Mouse (Mus musculus): Measurements from ENCODE around the gene Susd4. TPM values are rescaled to one million over a fixed set of nuclear protein-coding genes. Genes with fewer than 3 reads are reported as not detected.

The Susd4 gene
- total RNA-seq, 2 experiments from 2014 or later, result 119 to 121 TPM

- DNase-seq, result no peak
Measured at GRCm38 (mm10) chr1:182788896-182789295, 25.2 kb downstream of the Susd4 start.

DNA sequence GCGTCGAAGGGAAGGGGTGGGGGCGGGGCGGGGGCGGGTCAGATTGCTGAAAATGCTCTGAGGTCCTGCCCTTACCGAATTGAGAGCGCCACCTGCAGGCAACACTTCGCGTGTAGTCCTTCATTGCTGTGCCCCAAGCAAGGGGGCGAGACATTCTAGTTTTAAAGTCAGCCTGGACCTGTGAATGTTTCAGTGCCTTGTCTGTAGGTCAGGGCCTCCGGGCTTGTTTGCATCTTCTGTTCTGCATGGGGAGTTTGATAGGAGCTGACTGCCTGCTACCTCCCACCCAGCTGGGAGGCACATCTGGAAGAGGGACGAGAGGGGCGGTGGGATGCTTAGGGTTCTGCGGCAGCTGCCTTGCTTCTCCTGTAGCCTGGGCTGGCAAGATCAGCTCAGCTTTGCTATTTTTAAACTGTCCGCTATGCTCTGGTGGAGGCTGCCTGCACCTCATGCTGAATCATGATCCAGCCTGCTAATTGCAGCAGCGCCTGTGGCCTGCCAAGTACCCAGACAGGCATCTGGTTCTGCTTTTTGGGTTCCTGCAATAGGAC, 28.9 kb downstream of the Susd4 start:
- DNase-seq, result peak; percentile 53 to 70

DNA sequence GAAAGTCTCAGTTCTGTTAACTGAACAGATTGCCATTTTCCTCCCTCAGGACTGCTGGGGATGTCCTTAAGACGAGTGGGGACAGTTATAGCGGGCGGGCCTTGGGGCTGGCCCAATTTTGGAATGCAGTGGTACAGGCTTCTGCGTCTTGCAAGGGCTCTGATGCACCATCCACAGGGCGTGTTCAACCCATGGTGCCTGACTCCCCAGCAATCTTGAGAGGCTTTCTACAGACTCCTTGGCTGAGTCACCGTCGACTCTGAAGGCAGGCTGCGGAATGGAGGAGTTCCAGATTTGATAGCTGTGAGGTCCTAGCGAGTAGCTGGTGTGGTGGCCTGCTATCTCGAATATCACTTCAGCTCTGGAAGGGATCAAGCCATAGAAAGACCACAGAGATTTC, 30.6 kb downstream of the Susd4 start:
- DNase-seq, result no peak

DNA sequence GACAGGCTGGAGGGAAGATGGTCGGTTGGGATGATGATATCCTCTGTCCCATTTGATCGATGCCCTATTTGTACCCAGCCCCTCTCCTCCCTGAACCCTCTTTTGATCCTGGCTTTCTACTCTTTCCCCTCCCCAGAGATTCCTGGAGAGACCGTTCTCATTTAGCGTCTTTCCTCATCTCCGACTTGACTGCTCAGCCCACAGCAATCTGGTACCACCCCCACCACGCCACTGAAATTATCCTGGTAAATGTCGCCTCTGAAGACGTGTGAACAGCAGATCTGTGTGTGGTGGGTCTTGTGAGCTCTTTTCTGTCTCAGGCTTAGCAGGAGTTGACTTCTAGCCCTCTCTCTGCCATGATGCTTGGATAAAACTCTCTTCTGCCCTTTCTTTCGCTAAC, 31.0 kb downstream of the Susd4 start:
- DNase-seq, result peak; percentile 26 to 33

DNA sequence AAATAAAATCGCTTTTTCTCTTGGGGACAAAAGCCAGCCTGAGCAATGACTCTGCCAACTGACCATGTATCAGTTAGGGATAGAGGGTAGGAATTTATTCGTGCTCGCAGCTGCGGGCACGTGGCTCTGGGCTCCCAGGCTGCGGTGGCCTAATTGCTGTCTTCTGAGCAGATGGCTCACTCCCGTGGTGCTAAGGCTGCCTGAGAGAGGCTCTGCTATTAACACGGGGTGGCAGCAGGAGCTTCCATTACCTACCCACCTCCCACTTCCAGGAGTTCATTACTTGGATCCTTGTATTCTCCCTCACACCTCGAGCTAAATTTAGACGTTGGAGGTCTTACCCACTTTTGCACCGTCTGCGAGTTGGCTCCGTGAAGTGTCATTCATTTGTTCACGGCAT, 33.4 kb downstream of the Susd4 start:
- no peak for DNase-seq

DNA sequence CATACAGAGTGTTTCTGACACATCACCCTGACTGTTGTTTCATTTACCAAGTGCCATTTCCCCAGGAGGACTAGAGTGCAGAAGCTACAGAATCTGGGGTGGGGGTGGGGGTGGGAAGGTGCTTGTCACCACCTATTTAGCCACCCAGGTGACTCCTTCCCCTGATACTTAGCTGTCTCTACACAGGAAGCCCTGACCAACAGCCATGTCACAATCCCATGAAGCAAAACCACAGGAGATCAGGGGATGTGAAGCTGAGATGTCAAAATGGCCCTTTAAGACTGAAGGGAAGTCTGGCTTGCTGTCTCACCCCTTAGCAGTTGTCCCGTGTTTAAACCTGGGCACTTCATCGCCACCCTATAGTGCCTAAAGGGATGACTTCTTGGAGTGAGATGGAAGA, 37.9 kb downstream of the Susd4 start:
- DNase-seq, result no peak

DNA sequence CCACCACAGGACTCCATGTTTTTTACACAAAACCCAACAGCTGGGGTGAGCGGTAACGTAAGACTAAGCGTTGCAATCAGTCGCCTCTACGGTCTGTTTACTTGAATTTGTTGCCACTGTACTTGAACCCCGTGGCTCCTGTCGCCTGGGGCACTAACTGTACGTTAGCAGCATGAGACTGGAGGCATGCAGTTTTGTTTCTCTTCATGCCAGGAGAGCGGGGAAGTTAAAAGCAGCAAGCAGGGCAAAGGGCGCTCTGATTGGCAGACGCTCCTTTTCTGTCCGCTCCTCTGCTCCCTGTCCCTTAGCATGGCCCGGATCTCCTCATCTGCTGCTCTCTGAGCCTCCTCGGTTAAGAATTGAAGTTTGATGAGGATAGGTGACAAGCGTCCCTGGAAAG, 39.2 kb downstream of the Susd4 start:
- DNase-seq, result no peak

GRCm38 (mm10) chr1:182813991-182814390, 50.3 kb downstream of the Susd4 start:
- no peak for DNase-seq

DNA sequence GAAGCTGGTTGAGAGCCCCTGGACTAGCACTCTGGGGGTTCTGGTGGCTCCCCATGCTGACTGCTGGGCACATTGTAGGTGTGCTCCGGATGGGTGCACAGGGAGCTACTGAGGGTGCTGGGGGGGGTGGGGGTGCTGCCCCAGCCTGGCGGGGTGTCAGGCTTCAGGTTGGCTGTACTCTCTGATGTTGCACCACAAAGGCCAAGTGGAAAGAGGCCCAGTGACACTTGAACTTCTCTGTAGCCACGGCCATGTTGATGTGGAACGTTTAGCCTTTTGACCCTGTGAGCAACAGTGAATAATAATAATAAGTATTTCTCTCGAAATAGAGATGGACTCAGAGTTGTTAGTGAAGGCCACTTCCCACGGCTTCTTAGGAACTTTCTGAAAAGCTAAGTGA, 50.9 kb downstream of the Susd4 start:
- no peak for DNase-seq

GRCm38 (mm10) chr1:182817106-182817505, 53.4 kb downstream of the Susd4 start:
- DNase-seq, result no peak

DNA sequence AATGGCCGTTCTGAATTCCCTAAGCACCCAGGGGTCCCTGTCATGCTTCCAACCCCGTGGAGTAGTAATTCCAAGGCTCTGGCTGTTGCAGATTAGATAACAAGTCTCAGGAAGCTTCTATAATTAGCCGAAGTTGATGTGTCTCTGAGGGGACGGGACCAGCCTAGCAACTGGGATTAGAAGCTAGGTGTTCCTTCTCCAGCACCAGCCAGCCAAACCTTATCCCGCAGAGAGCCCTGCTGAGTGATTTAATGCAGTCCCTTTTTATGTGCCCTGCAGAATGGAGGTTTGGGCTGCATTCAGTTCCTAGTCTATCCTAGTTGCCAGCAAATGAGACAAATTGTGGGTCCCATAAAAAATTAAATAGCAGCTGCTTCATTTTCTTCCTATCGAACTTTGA, 54.0 kb downstream of the Susd4 start:
- DNase-seq, result no peak

GRCm38 (mm10) chr1:182818931-182819330, 55.3 kb downstream of the Susd4 start:
- no peak for DNase-seq

GRCm38 (mm10) chr1:182822729-182823128, 59.1 kb downstream of the Susd4 start:
- no peak for DNase-seq

GRCm38 (mm10) chr1:182823723-182824421, 60.2 kb downstream of the Susd4 start:
- no peak for DNase-seq

- DNase-seq, result no peak
Measured at GRCm38 (mm10) chr1:182826557-182826956, 62.9 kb downstream of the Susd4 start.

GRCm38 (mm10) chr1:182838061-182838460, 74.4 kb downstream of the Susd4 start:
- no peak for DNase-seq

GRCm38 (mm10) chr1:182839332-182839929, 75.8 kb downstream of the Susd4 start:
- DNase-seq, result no peak

DNA sequence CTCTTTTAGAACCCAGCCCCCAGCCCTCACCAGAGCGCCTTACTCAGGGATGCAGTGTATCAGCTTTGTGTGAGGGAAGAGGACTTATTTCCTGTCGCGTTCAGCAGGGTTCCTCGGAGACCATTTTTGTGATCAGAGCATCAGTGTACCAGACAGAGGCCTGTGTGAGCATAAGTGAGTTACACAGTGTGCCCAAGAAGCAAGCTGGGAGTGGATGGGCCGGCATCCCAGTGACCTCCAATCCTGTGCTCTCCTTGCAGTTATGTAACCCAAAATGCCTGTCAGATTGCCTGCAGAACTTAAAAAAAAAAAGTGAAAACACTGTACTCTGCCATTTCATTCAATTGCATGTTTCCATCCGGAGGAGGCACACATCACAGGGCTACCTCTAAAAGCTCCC, 76.4 kb downstream of the Susd4 start:
- no peak for DNase-seq

DNA sequence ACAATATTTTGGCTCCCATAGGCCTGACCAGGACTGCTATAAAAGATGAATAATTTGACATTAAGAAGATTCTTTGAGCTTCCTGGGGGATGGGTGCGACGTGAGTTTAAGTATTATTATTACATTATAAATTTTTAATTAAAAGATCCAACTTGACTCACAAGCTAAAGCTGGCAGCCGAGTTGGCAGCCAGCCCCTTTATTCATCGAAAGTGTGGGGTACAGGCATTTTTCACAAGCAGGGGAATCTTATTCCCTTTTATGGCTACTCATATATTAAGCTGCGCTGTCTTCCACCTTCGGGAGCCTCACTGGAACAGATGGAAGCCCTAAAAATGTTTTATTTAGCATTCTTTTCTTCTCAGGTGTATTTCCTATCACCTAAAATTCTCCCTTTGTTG, 76.9 kb downstream of the Susd4 start:
- DNase-seq, result no peak

GRCm38 (mm10) chr1:182849556-182849955, 85.9 kb downstream of the Susd4 start:
- no peak for DNase-seq

GRCm38 (mm10) chr1:182850080-182850479, 86.4 kb downstream of the Susd4 start:
- no peak for DNase-seq

- no peak for DNase-seq
Measured at GRCm38 (mm10) chr1:182852158-182852557, 88.5 kb downstream of the Susd4 start.

GRCm38 (mm10) chr1:182856636-182857035, 93.0 kb downstream of the Susd4 start:
- no peak for DNase-seq

- no peak for DNase-seq
Measured at GRCm38 (mm10) chr1:182861671-182862358, 98.2 kb downstream of the Susd4 start.

Measured in layer of hippocampus, postnatal 36 days (tissue).